Mouse (Mus musculus) kidney, embryonic 16.5 days (tissue): ENCODE measurements around the gene Etl4. TPM values are rescaled to one million over a fixed set of nuclear protein-coding genes. Genes with fewer than 3 reads are reported as not detected.

Experiments used
- ATAC-seq: fragments of 200-750 bp; cut with Nextera tagmentation; 2 replicates; pipeline ENCODE4 v1.8.0; 2017; ENCODE audit warnings: moderate TSS enrichment; ENCODE audit not compliant: low FRiP score, low TSS enrichment
- H3K27ac ChIP-seq: fragments of 300-500 bp; sonication (generic); 2 replicates; pipeline ENCODE4 v1.5.1; 2014; ENCODE audit warnings: low read length
- H3K27me3 ChIP-seq: fragments of 300-500 bp; sonication (generic); 2 replicates; pipeline ENCODE4 v1.6.1; 2014; ENCODE audit warnings: low read length, control low read depth, mixed read lengths; ENCODE audit not compliant: insufficient read depth
- H3K36me3 ChIP-seq: fragments of 300-500 bp; sonication (generic); 2 replicates; pipeline ENCODE4 v1.6.1; 2014; ENCODE audit warnings: low read length, control low read depth, mixed read lengths; ENCODE audit not compliant: insufficient read depth
- H3K4me1 ChIP-seq: fragments of 300-500 bp; sonication (generic); 2 replicates; pipeline ENCODE4 v1.6.1; 2014; ENCODE audit warnings: low read length, control low read depth, mixed read lengths; ENCODE audit not compliant: insufficient read depth
- H3K4me2 ChIP-seq: fragments of 300-500 bp; sonication (generic); replicated peaks from 2 replicates; pipeline ENCODE4 v1.6.1; 2014; ENCODE audit warnings: low read depth, low read length
- H3K4me3 ChIP-seq: fragments of 300-500 bp; sonication (generic); 2 replicates; pipeline ENCODE4 v1.5.1; 2014; ENCODE audit warnings: mild to moderate bottlenecking, low read length
- H3K9ac ChIP-seq: fragments of 300-500 bp; sonication (generic); replicated peaks from 2 replicates; pipeline ENCODE4 v1.6.1; 2014; ENCODE audit warnings: low read length
- H3K9me3 ChIP-seq: fragments of 300-500 bp; sonication (generic); 2 replicates; pipeline ENCODE4 v1.6.1; 2016; ENCODE audit warnings: low read length, control low read depth
- WGBS: fragments of 180-500 bp; shearing (Covaris S2); extraction: QIAGEN DNeasy Blood & Tissue Kit; methylation state at CpG from one replicate; pipeline ENCODE4 v1.1.7; 2014; 5-methylcytosine and 5-hydroxymethylcytosine counted together
- polyA plus RNA-seq: library from polyadenylated mRNA; unstranded; fragments of >200 nt; fragmentation: Nextera tagmentation; extraction: Ambion mirVana; gene quantifications from 2 replicates; pipeline ENCODE4 v1.2.1, GENCODE M21; 2015

The Etl4 gene
- polyA plus RNA-seq, 1 experiment from 2014 or later = 56.8 TPM

DNA sequence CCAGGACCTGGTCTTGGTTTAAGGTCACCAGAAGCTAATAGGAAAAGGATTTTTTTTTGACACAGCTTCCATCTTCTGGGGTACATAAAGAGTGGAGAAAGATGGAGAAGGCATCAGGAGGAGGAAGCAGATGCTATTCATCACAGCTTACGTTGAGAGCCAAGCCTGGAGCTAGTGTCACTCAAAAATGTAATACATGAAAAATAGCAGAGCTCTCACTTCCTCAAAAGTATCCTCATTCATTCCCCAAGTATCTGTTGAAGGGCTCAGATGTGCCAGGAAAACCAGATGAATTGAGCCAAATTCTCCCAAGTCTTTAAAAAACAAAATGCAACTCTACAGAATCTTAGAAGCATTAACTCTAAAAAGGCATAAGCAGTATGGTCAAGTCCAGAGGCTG lies 297.1 kb downstream of the Etl4 start:
- 34% methylated on average over 1 of the region's 1 CpGs for WGBS
- Histone ChIP-seq H3K9ac (no peak overlapping the region), H3K9me3 (no peaks in the 10 kb centered on the region), H3K27me3 (no peaks in the 10 kb centered on the region), H3K4me3 (no peak overlapping the region), H3K4me1 (no peaks in the 10 kb centered on the region), H3K4me2 (no peak overlapping the region), H3K36me3 (no peaks in the 10 kb centered on the region), H3K27ac (no peak overlapping the region)
- ATAC-seq = no peak

DNA sequence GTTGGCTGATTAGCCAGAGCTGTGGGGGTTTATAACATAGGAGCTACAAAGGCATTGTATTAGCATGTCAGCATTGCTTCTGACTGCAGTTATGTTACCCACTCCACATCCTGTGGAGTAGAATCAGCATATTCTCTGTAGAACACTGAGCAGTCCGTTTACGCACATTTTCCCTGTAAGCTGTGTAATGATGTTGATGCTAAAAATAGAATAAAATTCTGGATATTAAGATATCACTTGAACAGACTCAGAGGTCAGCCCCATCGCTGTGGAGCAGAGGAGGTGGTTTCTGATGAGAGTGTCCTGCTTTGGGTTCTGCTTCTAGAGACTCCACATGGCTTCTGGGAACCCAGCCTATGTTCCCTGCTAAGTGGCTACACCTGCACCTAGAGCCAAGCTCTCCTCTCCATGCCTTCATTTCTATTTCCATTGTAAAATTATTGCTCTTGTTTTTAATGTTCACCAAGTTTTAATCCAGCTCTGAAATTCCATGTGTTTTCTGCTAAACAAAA lies 299.2 kb downstream of the Etl4 start:
- Histone ChIP-seq H3K4me1 (no peaks in the 10 kb centered on the region), H3K9ac (no peak overlapping the region), H3K4me3 (no peak overlapping the region), H3K4me2 (no peak overlapping the region), H3K36me3 (no peaks in the 10 kb centered on the region), H3K27me3 (no peaks in the 10 kb centered on the region), H3K9me3 (no peaks in the 10 kb centered on the region), H3K27ac (no peak overlapping the region)
- ATAC-seq = no peak
- 70% methylated on average over 3 of the region's 3 CpGs for WGBS

DNA sequence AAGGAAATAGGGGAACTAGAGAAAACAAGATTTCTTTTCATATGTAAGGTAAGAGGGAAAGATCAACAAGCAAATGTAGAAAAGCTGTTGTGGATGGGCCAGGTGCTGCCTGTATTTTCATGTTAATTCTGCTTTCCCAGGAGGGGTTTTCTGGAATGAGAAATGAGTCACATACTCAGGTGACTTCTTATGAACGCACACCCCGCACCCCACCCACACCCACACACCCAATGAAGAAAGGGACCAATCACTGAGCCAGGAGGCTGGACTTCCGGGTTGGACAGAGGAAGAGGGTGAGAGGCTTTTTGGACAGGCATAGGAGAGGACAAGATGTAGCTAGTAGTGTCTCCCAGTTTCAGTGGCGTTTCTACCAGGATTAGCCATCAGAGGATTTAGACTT lies 299.8 kb downstream of the Etl4 start:
- no peak overlapping the region for H3K9ac ChIP-seq
- H3K27me3 ChIP-seq = no peaks in the 10 kb centered on the region
- no peak overlapping the region for H3K27ac ChIP-seq
- no peak overlapping the region for H3K4me2 ChIP-seq
- H3K4me3 ChIP-seq = no peak overlapping the region
- H3K4me1 ChIP-seq = no peaks in the 10 kb centered on the region
- WGBS = 81% methylated on average over 4 of the region's 4 CpGs
- H3K36me3 ChIP-seq = no peaks in the 10 kb centered on the region
- ATAC-seq = no peak
- no peaks in the 10 kb centered on the region for H3K9me3 ChIP-seq

DNA sequence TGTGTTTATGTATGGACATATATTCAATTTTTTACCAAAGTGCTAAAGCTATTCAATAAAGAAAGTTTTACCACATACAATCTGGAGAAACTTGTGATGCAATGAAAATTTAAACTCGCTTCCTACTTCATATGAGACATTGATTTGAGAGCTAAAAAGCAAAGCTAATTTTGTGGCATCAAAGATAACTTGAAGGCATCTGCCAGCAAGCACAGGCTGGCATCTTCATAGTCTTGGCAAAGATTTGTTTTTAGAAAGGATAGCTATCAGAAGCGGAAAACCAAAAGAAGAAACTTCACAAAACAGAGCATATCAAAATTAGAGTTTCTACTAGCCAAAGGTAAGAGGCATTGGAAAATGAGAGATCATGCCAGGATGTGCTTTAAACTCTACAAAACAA lies 306.7 kb downstream of the Etl4 start:
- Histone ChIP-seq H3K27ac (no peak overlapping the region), H3K4me3 (no peak overlapping the region), H3K9ac (no peak overlapping the region), H3K27me3 (no peaks in the 10 kb centered on the region), H3K4me1 (no peaks in the 10 kb centered on the region), H3K36me3 (no peaks in the 10 kb centered on the region), H3K4me2 (no peak overlapping the region), H3K9me3 (no peaks in the 10 kb centered on the region)
- ATAC-seq = no peak
- 93% methylated on average over 2 of the region's 2 CpGs for WGBS

DNA sequence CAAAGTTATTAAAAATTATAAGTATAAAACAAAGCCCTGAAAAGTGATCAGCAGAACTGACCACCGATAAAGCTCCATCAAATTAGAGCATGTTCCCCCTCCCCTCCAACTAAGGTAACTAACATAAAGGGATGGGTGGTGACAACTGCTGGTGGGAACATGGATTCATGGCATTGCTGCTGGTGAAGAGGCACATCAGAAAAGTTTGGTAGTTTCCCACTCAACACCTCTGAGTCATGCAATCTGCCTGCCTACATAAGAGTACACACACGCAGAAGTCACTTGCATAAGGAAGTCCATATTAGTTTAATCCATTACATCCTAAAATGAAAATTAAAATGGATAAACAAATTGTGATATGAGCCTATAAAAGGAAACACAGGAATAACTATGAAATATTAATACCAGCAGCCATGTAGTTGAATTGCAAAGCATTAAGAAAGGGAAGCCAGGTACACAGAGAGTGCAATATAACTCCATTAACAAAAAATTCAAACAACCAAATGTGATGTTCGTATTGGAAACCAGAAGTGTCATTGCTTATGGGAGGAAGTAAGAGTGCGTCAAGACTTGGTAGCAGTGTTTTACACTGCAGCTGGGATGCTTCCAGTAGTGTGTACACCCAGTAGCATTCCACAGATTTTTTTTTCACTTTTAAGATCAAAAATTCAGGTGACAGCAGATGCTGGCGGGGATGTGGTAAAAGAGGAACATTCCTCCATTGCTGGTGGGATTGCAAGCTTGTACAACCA lies 307.3 kb downstream of the Etl4 start:
- no peaks in the 10 kb centered on the region for H3K36me3 ChIP-seq

DNA sequence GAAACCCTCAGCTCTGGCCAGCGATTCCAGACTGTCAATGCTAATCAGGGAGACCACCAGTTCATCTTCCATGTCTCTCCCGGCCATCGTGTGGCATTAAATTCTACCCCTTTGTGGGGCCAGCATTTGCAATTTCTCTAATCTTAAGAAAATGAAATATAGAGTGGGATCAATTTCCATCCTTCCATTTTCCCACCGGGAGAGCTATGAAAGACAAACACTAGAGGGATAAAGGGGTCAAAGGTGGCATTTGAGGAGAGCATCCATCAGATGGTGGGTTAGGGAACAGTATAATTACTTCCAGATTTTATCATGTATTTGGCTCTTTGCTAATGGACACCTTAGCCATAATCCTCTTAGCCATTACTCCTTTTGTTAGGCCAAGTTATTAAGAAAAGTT lies 321.8 kb downstream of the Etl4 start:
- no peak for ATAC-seq
- H3K4me1 ChIP-seq = no peaks in the 10 kb centered on the region
- no peak overlapping the region for H3K4me3 ChIP-seq
- H3K4me2 ChIP-seq = no peak overlapping the region
- no peaks in the 10 kb centered on the region for H3K36me3 ChIP-seq
- no peak overlapping the region for H3K27ac ChIP-seq
- no peaks in the 10 kb centered on the region for H3K9me3 ChIP-seq
- no peaks in the 10 kb centered on the region for H3K27me3 ChIP-seq
- 51% methylated on average over 4 of the region's 4 CpGs for WGBS
- H3K9ac ChIP-seq = no peak overlapping the region

More for the DNA sequence above, 307.3 kb downstream of the Etl4 start:
- 90% methylated on average over 5 of the region's 5 CpGs for WGBS
- Histone ChIP-seq H3K27ac (no peak overlapping the region), H3K4me2 (no peak overlapping the region), H3K9ac (no peak overlapping the region), H3K4me1 (no peaks in the 10 kb centered on the region), H3K9me3 (no peaks in the 10 kb centered on the region), H3K27me3 (no peaks in the 10 kb centered on the region), H3K4me3 (no peak overlapping the region)
- ATAC-seq = no peak

DNA sequence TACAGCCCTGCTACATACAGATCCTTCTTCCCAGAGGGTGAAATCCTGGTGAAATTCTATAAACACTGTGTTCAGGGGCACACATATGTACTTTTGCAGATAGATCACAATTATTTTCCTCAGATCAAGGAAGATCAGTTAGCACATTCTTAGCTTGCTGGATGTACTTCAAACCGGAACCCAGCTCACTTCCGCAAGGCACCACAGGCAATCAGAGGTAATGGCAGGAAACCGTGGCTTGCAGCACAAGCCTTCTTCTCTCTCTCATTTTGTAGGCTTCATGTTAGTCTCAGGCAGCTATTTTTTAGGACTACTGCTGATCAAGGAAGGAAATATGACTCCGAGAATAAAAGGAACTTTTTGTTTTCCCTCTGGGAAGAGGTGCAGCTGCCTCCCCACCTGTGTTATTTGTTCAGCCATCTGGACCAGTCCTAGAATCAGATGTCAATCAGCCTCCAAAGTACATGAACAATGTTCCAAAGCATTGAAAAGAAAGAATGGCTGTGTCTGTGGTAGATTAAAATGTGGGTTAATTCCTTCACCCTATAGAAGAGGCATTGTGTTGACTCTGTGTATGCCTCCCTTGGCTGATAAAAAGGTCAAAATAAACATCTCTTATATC lies 338.6 kb downstream of the Etl4 start:
- Histone ChIP-seq H3K27me3 (no peaks in the 10 kb centered on the region), H3K4me1 (0 out of 2 replicates have a peak, but pooled peaks cover 4% of the 10 kb centered on the region), H3K27ac (no peak overlapping the region), H3K4me3 (no peak overlapping the region), H3K9ac (no peak overlapping the region), H3K4me2 (no peak overlapping the region), H3K9me3 (no peaks in the 10 kb centered on the region), H3K36me3 (no peaks in the 10 kb centered on the region)
- WGBS = 58% methylated on average over 4 of the region's 4 CpGs
- ATAC-seq = no peak

DNA sequence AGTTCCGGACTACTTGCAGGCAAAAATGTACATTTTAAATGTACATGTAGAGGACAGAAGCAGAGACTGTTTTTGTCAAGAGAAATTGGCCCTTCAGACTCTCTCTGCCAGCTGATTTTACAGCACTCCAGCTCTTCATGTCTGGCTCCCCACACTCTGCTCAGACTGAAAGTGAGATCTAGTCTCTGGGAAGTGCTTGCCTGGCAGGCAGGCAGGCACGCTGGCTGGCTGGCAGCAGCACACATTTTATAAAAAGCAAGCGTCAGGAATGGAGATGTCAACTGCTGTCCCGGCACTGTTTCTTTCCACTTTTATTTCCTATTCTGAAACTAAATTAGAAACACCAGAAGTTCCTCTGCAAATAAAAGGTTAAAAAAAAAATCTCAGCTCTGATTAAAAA lies 339.8 kb downstream of the Etl4 start:
- ATAC-seq = no peak
- Histone ChIP-seq H3K4me3 (no peak overlapping the region), H3K4me2 (no peak overlapping the region), H3K27me3 (no peaks in the 10 kb centered on the region), H3K36me3 (no peaks in the 10 kb centered on the region), H3K27ac (no peak overlapping the region), H3K9me3 (0 out of 2 replicates have a peak, but pooled peaks cover 4% of the 10 kb centered on the region), H3K9ac (no peak overlapping the region), H3K4me1 (0 out of 2 replicates have a peak, but pooled peaks cover 4% of the 10 kb centered on the region)
- 57% methylated on average over 4 of the region's 4 CpGs for WGBS

DNA sequence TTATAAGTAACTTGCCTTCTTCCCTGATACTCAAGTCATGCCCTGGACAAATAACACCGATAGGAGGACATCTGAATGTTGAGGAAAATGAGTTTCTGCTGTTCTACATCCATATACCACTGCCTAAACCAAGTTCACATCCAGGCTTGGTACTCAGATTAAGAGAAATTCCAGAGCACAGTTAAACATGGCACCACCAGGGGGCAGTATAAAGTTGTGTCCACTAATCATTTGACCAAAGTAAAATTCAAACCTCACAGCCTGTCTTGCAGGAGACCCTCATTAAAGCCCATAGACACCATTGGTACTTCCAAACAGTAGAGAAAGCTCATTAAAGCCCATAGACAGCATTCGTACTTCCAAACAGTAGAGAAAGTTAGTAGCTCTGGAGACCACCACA lies 366.5 kb downstream of the Etl4 start:
- Histone ChIP-seq H3K9ac (no peak overlapping the region), H3K4me1 (peaks cover 7% of the 10 kb centered on the region; the same call in 1 of the 2 replicates), H3K27me3 (no peaks in the 10 kb centered on the region), H3K27ac (no peak overlapping the region), H3K4me3 (no peak overlapping the region), H3K9me3 (no peaks in the 10 kb centered on the region), H3K36me3 (no peaks in the 10 kb centered on the region), H3K4me2 (no peak overlapping the region)
- ATAC-seq = 0 out of 2 replicates have a peak, but pooled peaks have one; percentile 31
- 50% methylated on average over 2 of the region's 2 CpGs for WGBS

DNA sequence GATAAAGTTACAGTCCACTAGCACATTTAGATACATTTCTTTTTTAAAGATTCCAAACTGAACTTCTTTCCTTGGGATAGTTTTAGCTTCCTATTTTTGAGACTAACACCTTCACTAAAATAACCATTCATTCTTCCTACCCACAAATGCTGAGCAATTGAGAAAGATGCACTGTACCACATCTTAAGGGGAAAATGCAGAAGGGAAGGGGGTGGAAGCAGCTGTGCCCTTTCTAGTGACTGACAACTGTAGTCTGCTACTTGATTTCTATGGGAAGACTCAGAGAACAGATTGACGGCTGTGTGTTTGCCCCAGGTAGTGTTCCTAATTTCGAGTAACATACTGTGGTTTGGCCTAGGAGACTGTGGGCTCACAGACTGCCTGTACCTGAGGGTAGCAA lies 372.3 kb downstream of the Etl4 start:
- Histone ChIP-seq H3K27ac (no peak overlapping the region), H3K4me1 (peaks cover 3% of the 10 kb centered on the region; the same call in 1 of the 2 replicates), H3K4me2 (no peak overlapping the region), H3K9ac (no peak overlapping the region), H3K9me3 (no peaks in the 10 kb centered on the region), H3K4me3 (no peak overlapping the region), H3K36me3 (no peaks in the 10 kb centered on the region), H3K27me3 (no peaks in the 10 kb centered on the region)
- no peak for ATAC-seq
- WGBS = 76% methylated on average over 2 of the region's 2 CpGs
